Mouse (Mus musculus): ENCODE measurements around the gene Epb41l3. TPM values are rescaled to one million over a fixed set of nuclear protein-coding genes. Genes with fewer than 3 reads are reported as not detected.

Epb41l3 gene
- total and polyA plus RNA-seq, 3 experiments = not detected

DNA sequence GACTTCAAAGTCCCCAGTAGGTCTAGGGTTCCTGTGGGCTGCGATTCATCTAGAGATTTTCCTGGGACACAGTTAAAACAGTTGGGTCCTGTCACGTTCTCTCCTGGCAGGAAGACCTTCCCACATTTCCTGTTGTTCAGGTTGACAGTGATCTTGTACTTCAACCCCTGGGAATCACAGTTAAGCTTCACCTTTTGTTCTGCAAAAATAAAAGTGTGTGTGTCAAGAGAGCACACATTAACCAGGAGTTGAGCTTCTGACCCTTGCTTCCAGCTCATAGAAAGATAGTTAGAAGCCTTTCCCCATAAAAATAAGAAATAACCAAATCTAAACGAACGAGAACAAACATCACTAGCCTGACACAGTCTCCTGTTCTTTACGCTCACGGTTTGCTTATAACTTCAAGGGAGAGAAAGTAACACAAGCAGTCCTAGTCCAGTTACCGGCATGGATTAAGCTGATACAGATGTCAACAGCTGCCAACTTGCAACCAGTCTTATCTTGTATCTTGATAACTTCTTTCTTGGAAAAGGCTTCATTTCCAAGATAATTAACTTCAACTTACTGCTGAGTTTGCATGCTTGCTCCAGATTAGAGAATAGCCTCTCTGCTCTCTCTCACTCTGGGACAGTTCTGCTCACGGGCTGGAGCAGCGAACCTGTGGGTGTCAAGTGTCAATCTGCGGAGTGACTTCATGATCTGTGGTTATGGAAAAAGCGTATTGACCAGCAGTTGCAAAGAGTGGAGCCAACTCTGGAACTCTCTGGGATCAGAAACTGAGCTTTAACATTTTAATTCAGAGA lies 7.3 kb upstream of the Epb41l3 start:
- Histone ChIP-seq H3K27ac (ENCODE audit: control insufficient read depth, low read depth, low read length) (no peak overlapping the region), H3K9me3 (replicated peaks; ENCODE audit: insufficient read depth, low read length) (no peaks in the 10 kb centered on the region), H3K79me2 (ENCODE audit: control insufficient read depth, insufficient read depth, low read length, poor library complexity) (no peaks in the 10 kb centered on the region), H3K4me1 (ENCODE audit: control insufficient read depth in 1 of 2, insufficient read depth in 2 of 2, low read length in 2 of 2) (no peaks in the 10 kb centered on the region), H3K36me3 (ENCODE audit: control insufficient read depth in 1 of 2, insufficient read depth in 2 of 2, low read length in 2 of 2) (no peaks in the 10 kb centered on the region), H3K27me3 (ENCODE audit: control insufficient read depth in 1 of 2, insufficient read depth in 2 of 2, low read length in 2 of 2) (no peaks in the 10 kb centered on the region), H3K4me3 (ENCODE audit: control insufficient read depth in 1 of 2, insufficient read depth in 1 of 2, low read depth in 2 of 2, low read length in 2 of 2) (no peak overlapping the region), H3K9ac (ENCODE audit: control insufficient read depth, low read depth, low read length, poor library complexity, severe bottlenecking) (no peak overlapping the region)
- TF ChIP-seq POLR2A (IDR thresholded peaks at IDR 0.05; ENCODE audit: control insufficient read depth in 1 of 2, insufficient read depth in 1 of 2, low read depth in 1 of 2, low read length in 2 of 2, poor library complexity in 1 of 2) = no peak
- TF ChIP-seq GATA1 (IDR thresholded peaks at IDR 0.05; ENCODE audit: low read depth, low read length) = no peak
- TF ChIP-seq RCOR1 (IDR thresholded peaks at IDR 0.05; ENCODE audit: low read depth, low read length) = no peak
- no peak for TF ChIP-seq NELFE (IDR thresholded peaks at IDR 0.05; ENCODE audit: low read depth, low read length)
- TF ChIP-seq ZMIZ1 (IDR thresholded peaks at IDR 0.05; ENCODE audit: low read depth, low read length) = no peak
- no peak for TF ChIP-seq TBP (IDR thresholded peaks at IDR 0.05; ENCODE audit: low read depth, low read length)
- no peak for TF ChIP-seq MYC (IDR thresholded peaks at IDR 0.05; ENCODE audit: low read depth, low read length)
- no peak for TF ChIP-seq SIN3A (IDR thresholded peaks at IDR 0.05; ENCODE audit: low read length)
- no peak for TF ChIP-seq CTCF (IDR thresholded peaks at IDR 0.05 in 2 of 3, conservative IDR thresholded peaks at IDR 0.05 in 1 of 3; ENCODE audit: control insufficient read depth in 1 of 3, insufficient read depth in 1 of 3, low read depth in 2 of 3, low read length in 3 of 3, poor library complexity in 1 of 3, severe bottlenecking in 1 of 3)
- TF ChIP-seq ZC3H11A (IDR thresholded peaks at IDR 0.05; ENCODE audit: low read depth, low read length) = no peak
- no peak for TF ChIP-seq ETS1 (IDR thresholded peaks at IDR 0.05; ENCODE audit: low read depth, low read length)
- TF ChIP-seq POLR2AphosphoS5 (IDR thresholded peaks at IDR 0.05; ENCODE audit: borderline replicate concordance, low read depth, low read length) = no peak
- no peak for TF ChIP-seq BHLHE40 (IDR thresholded peaks at IDR 0.05; ENCODE audit: borderline replicate concordance, low read depth, low read length)
- TF ChIP-seq POLR2AphosphoS2 (IDR thresholded peaks at IDR 0.05; ENCODE audit: low read length) = no peak
- TF ChIP-seq MXI1 (IDR thresholded peaks at IDR 0.05; ENCODE audit: low read depth, low read length) = no peak
- TF ChIP-seq GABPA (IDR thresholded peaks at IDR 0.05; ENCODE audit: low read depth, low read length) = no peak
- no peak for TF ChIP-seq E2F4 (IDR thresholded peaks at IDR 0.05; ENCODE audit: borderline replicate concordance, low read depth, low read length)
- TF ChIP-seq EP300 (IDR thresholded peaks at IDR 0.05; ENCODE audit: low read depth in 1 of 2, low read length in 2 of 2) = no peak
- no peak for TF ChIP-seq CHD2 (IDR thresholded peaks at IDR 0.05; ENCODE audit: low read length)
- TF ChIP-seq RAD21 (IDR thresholded peaks at IDR 0.05; ENCODE audit: low read depth, low read length) = no peak
- no peak for DNase-seq (ENCODE audit: low read depth, low spot score)

DNA sequence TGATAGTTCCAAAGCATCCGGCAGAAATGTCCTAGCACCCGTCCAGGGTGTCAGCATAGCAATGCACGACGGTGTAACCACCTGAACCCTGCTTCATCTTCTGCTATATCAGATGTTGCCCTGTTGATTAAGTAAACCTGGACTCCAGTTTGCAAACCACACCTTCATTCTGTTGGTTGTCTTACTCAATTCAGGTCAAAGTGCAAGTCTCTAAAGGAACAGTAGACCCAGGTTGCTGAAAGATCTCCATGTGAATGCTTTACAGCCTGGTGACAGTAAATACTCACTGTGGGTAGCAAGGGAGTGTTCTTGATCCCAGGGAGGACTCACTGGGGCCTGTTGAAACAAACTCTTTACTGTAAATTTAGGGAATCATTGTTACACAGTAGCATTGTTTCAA lies 1.4 kb upstream of the Epb41l3 start:
- H3K27me3 ChIP-seq (ENCODE audit: control insufficient read depth in 1 of 2, insufficient read depth in 2 of 2, low read length in 2 of 2) = no peaks in the 10 kb centered on the region
- TF ChIP-seq TAL1 (IDR thresholded peaks at IDR 0.05; ENCODE audit: low read length) (no peak), NRF1 (IDR thresholded peaks at IDR 0.05; ENCODE audit: insufficient read depth, low read depth, low read length, poor library complexity, severe bottlenecking) (no peak), ELF1 (IDR thresholded peaks at IDR 0.05; ENCODE audit: low read depth, low read length) (no peak), EP300 (IDR thresholded peaks at IDR 0.05; ENCODE audit: low read depth in 1 of 2, low read length in 2 of 2) (no peak), CTCF (IDR thresholded peaks at IDR 0.05 in 2 of 3, conservative IDR thresholded peaks at IDR 0.05 in 1 of 3; ENCODE audit: control insufficient read depth in 1 of 3, insufficient read depth in 1 of 3, low read depth in 2 of 3, low read length in 3 of 3, poor library complexity in 1 of 3, severe bottlenecking in 1 of 3) (no peak), ZKSCAN1 (IDR thresholded peaks at IDR 0.05; ENCODE audit: low read depth, low read length) (no peak), JUND (IDR thresholded peaks at IDR 0.05; ENCODE audit: low read depth, low read length) (no peak)
- H3K4me1 ChIP-seq (ENCODE audit: control insufficient read depth in 1 of 2, insufficient read depth in 2 of 2, low read length in 2 of 2) = no peaks in the 10 kb centered on the region
- no peaks in the 10 kb centered on the region for H3K9me3 ChIP-seq (replicated peaks; ENCODE audit: insufficient read depth, low read length)
- no peaks in the 10 kb centered on the region for H3K36me3 ChIP-seq (ENCODE audit: control insufficient read depth in 1 of 2, insufficient read depth in 2 of 2, low read length in 2 of 2)
- no peak overlapping the region for H3K27ac ChIP-seq (ENCODE audit: control insufficient read depth, low read depth, low read length)
- DNase-seq (ENCODE audit: low read depth, low spot score) = no peak
- H3K4me3 ChIP-seq (ENCODE audit: control insufficient read depth in 1 of 2, insufficient read depth in 1 of 2, low read depth in 2 of 2, low read length in 2 of 2) = no peak overlapping the region
- no peaks in the 10 kb centered on the region for H3K79me2 ChIP-seq (ENCODE audit: control insufficient read depth, insufficient read depth, low read length, poor library complexity)
- no peak overlapping the region for H3K9ac ChIP-seq (ENCODE audit: control insufficient read depth, low read depth, low read length, poor library complexity, severe bottlenecking)

Measured in MEL (cell line).